Mouse (Mus musculus): ENCODE data around the gene Adamtsl1. TPM values are rescaled to one million over a fixed set of nuclear protein-coding genes. Genes with fewer than 3 reads are reported as not detected.

The Adamtsl1 gene
- polyA plus RNA-seq, 1 experiment from 2014 or later = 33.3 TPM

GRCm38 (mm10) chr4:85526966-85527566 lies 13.1 kb downstream of the Adamtsl1 start:
- Histone ChIP-seq H3K36me3 (ENCODE audit: control insufficient read depth, insufficient read depth, low read length) (no peaks in the 10 kb centered on the region), H3K27me3 (ENCODE audit: control insufficient read depth, insufficient read depth, low read length) (no peaks in the 10 kb centered on the region), H3K4me1 (ENCODE audit: control insufficient read depth, insufficient read depth, low read length) (no peaks in the 10 kb centered on the region), H3K4me2 (replicated peaks; ENCODE audit: low read depth, low read length) (no peak overlapping the region), H3K9ac (replicated peaks; ENCODE audit: low read depth, low read length) (no peak overlapping the region), H3K27ac (ENCODE audit: low read length) (no peak overlapping the region), H3K4me3 (ENCODE audit: low read depth, low read length) (no peak overlapping the region), H3K9me3 (ENCODE audit: control insufficient read depth, low read depth, low read length) (no peaks in the 10 kb centered on the region)
- WGBS = 80% methylated on average over 7 of the region's 7 CpGs
- ATAC-seq (ENCODE audit: insufficient number of reproducible peaks, insufficient read depth, low FRiP score, low read depth) = no peak

- no peak overlapping the region for H3K4me2 ChIP-seq (replicated peaks; ENCODE audit: low read depth, low read length)
- 78% methylated on average over 1 of the region's 1 CpGs for WGBS
- no peaks in the 10 kb centered on the region for H3K9me3 ChIP-seq (ENCODE audit: control insufficient read depth, low read depth, low read length)
- H3K27me3 ChIP-seq (ENCODE audit: control insufficient read depth, insufficient read depth, low read length) = no peaks in the 10 kb centered on the region
- H3K4me1 ChIP-seq (ENCODE audit: control insufficient read depth, insufficient read depth, low read length) = no peaks in the 10 kb centered on the region
- H3K4me3 ChIP-seq (ENCODE audit: low read depth, low read length) = no peak overlapping the region
- no peaks in the 10 kb centered on the region for H3K36me3 ChIP-seq (ENCODE audit: control insufficient read depth, insufficient read depth, low read length)
- no peak overlapping the region for H3K9ac ChIP-seq (replicated peaks; ENCODE audit: low read depth, low read length)
- no peak overlapping the region for H3K27ac ChIP-seq (ENCODE audit: low read length)
- ATAC-seq (ENCODE audit: insufficient number of reproducible peaks, insufficient read depth, low FRiP score, low read depth) = no peak
Measured at GRCm38 (mm10) chr4:85529852-85530251, 15.9 kb downstream of the Adamtsl1 start.

GRCm38 (mm10) chr4:85539677-85540076 lies 25.7 kb downstream of the Adamtsl1 start:
- no peak for ATAC-seq (ENCODE audit: insufficient number of reproducible peaks, insufficient read depth, low FRiP score, low read depth)
- no peaks in the 10 kb centered on the region for H3K27me3 ChIP-seq (ENCODE audit: control insufficient read depth, insufficient read depth, low read length)
- H3K27ac ChIP-seq (ENCODE audit: low read length) = no peak overlapping the region
- H3K4me3 ChIP-seq (ENCODE audit: low read depth, low read length) = no peak overlapping the region
- H3K4me2 ChIP-seq (replicated peaks; ENCODE audit: low read depth, low read length) = no peak overlapping the region
- H3K4me1 ChIP-seq (ENCODE audit: control insufficient read depth, insufficient read depth, low read length) = no peaks in the 10 kb centered on the region
- H3K36me3 ChIP-seq (ENCODE audit: control insufficient read depth, insufficient read depth, low read length) = no peaks in the 10 kb centered on the region
- H3K9ac ChIP-seq (replicated peaks; ENCODE audit: low read depth, low read length) = no peak overlapping the region
- no peaks in the 10 kb centered on the region for H3K9me3 ChIP-seq (ENCODE audit: control insufficient read depth, low read depth, low read length)
- WGBS = 71% methylated on average over 5 of the region's 5 CpGs

- no peaks in the 10 kb centered on the region for H3K4me1 ChIP-seq (ENCODE audit: control insufficient read depth, insufficient read depth, low read length)
- H3K9ac ChIP-seq (replicated peaks; ENCODE audit: low read depth, low read length) = no peak overlapping the region
- H3K27me3 ChIP-seq (ENCODE audit: control insufficient read depth, insufficient read depth, low read length) = no peaks in the 10 kb centered on the region
- no peak overlapping the region for H3K4me2 ChIP-seq (replicated peaks; ENCODE audit: low read depth, low read length)
- no peak overlapping the region for H3K27ac ChIP-seq (ENCODE audit: low read length)
- H3K4me3 ChIP-seq (ENCODE audit: low read depth, low read length) = no peak overlapping the region
- no peaks in the 10 kb centered on the region for H3K9me3 ChIP-seq (ENCODE audit: control insufficient read depth, low read depth, low read length)
- no peaks in the 10 kb centered on the region for H3K36me3 ChIP-seq (ENCODE audit: control insufficient read depth, insufficient read depth, low read length)
- no peak for ATAC-seq (ENCODE audit: insufficient number of reproducible peaks, insufficient read depth, low FRiP score, low read depth)
- 80% methylated on average over 4 of the region's 4 CpGs for WGBS
Measured at GRCm38 (mm10) chr4:85543221-85543620, 29.2 kb downstream of the Adamtsl1 start.

- ATAC-seq (ENCODE audit: insufficient number of reproducible peaks, insufficient read depth, low FRiP score, low read depth) = no peak
- Histone ChIP-seq H3K4me2 (replicated peaks; ENCODE audit: low read depth, low read length) (no peak overlapping the region), H3K27me3 (ENCODE audit: control insufficient read depth, insufficient read depth, low read length) (no peaks in the 10 kb centered on the region), H3K9me3 (ENCODE audit: control insufficient read depth, low read depth, low read length) (no peaks in the 10 kb centered on the region), H3K4me3 (ENCODE audit: low read depth, low read length) (no peak overlapping the region), H3K27ac (ENCODE audit: low read length) (no peak overlapping the region), H3K9ac (replicated peaks; ENCODE audit: low read depth, low read length) (no peak overlapping the region), H3K4me1 (ENCODE audit: control insufficient read depth, insufficient read depth, low read length) (no peaks in the 10 kb centered on the region), H3K36me3 (ENCODE audit: control insufficient read depth, insufficient read depth, low read length) (no peaks in the 10 kb centered on the region)
- WGBS = 70% methylated on average over 3 of the region's 3 CpGs
Measured at GRCm38 (mm10) chr4:85554696-85555095, 40.7 kb downstream of the Adamtsl1 start.

- Histone ChIP-seq H3K4me3 (ENCODE audit: low read depth, low read length) (no peak overlapping the region), H3K27me3 (ENCODE audit: control insufficient read depth, insufficient read depth, low read length) (no peaks in the 10 kb centered on the region), H3K36me3 (ENCODE audit: control insufficient read depth, insufficient read depth, low read length) (no peaks in the 10 kb centered on the region), H3K27ac (ENCODE audit: low read length) (no peak overlapping the region), H3K4me1 (ENCODE audit: control insufficient read depth, insufficient read depth, low read length) (no peaks in the 10 kb centered on the region), H3K9me3 (ENCODE audit: control insufficient read depth, low read depth, low read length) (no peaks in the 10 kb centered on the region), H3K9ac (replicated peaks; ENCODE audit: low read depth, low read length) (no peak overlapping the region), H3K4me2 (replicated peaks; ENCODE audit: low read depth, low read length) (no peak overlapping the region)
- no peak for ATAC-seq (ENCODE audit: insufficient number of reproducible peaks, insufficient read depth, low FRiP score, low read depth)
- WGBS = 80% methylated on average over 6 of the region's 6 CpGs
Measured at GRCm38 (mm10) chr4:85559753-85560152, 45.8 kb downstream of the Adamtsl1 start.

GRCm38 (mm10) chr4:85585426-85585825 lies 71.5 kb downstream of the Adamtsl1 start:
- Histone ChIP-seq H3K9me3 (ENCODE audit: control insufficient read depth, low read depth, low read length) (no peaks in the 10 kb centered on the region), H3K4me1 (ENCODE audit: control insufficient read depth, insufficient read depth, low read length) (no peaks in the 10 kb centered on the region), H3K4me3 (ENCODE audit: low read depth, low read length) (no peak overlapping the region), H3K27me3 (ENCODE audit: control insufficient read depth, insufficient read depth, low read length) (no peaks in the 10 kb centered on the region), H3K4me2 (replicated peaks; ENCODE audit: low read depth, low read length) (no peak overlapping the region), H3K9ac (replicated peaks; ENCODE audit: low read depth, low read length) (no peak overlapping the region), H3K27ac (ENCODE audit: low read length) (no peak overlapping the region), H3K36me3 (ENCODE audit: control insufficient read depth, insufficient read depth, low read length) (no peaks in the 10 kb centered on the region)
- ATAC-seq (ENCODE audit: insufficient number of reproducible peaks, insufficient read depth, low FRiP score, low read depth) = no peak
- 95% methylated on average over 2 of the region's 2 CpGs for WGBS

- no peaks in the 10 kb centered on the region for H3K4me1 ChIP-seq (ENCODE audit: control insufficient read depth, insufficient read depth, low read length)
- no peaks in the 10 kb centered on the region for H3K27me3 ChIP-seq (ENCODE audit: control insufficient read depth, insufficient read depth, low read length)
- no peaks in the 10 kb centered on the region for H3K36me3 ChIP-seq (ENCODE audit: control insufficient read depth, insufficient read depth, low read length)
- no peak overlapping the region for H3K27ac ChIP-seq (ENCODE audit: low read length)
- WGBS = 63% methylated on average over 4 of the region's 4 CpGs
- H3K9me3 ChIP-seq (ENCODE audit: control insufficient read depth, low read depth, low read length) = no peaks in the 10 kb centered on the region
- no peak for ATAC-seq (ENCODE audit: insufficient number of reproducible peaks, insufficient read depth, low FRiP score, low read depth)
- no peak overlapping the region for H3K4me2 ChIP-seq (replicated peaks; ENCODE audit: low read depth, low read length)
- H3K4me3 ChIP-seq (ENCODE audit: low read depth, low read length) = no peak overlapping the region
- no peak overlapping the region for H3K9ac ChIP-seq (replicated peaks; ENCODE audit: low read depth, low read length)
Measured at GRCm38 (mm10) chr4:85588928-85589327, 75.0 kb downstream of the Adamtsl1 start.

GRCm38 (mm10) chr4:85591037-85591436 lies 77.1 kb downstream of the Adamtsl1 start:
- 73% methylated on average over 7 of the region's 7 CpGs for WGBS
- Histone ChIP-seq H3K4me3 (ENCODE audit: low read depth, low read length) (no peak overlapping the region), H3K27ac (ENCODE audit: low read length) (no peak overlapping the region), H3K4me1 (ENCODE audit: control insufficient read depth, insufficient read depth, low read length) (no peaks in the 10 kb centered on the region), H3K9ac (replicated peaks; ENCODE audit: low read depth, low read length) (no peak overlapping the region), H3K27me3 (ENCODE audit: control insufficient read depth, insufficient read depth, low read length) (no peaks in the 10 kb centered on the region), H3K4me2 (replicated peaks; ENCODE audit: low read depth, low read length) (no peak overlapping the region), H3K9me3 (ENCODE audit: control insufficient read depth, low read depth, low read length) (no peaks in the 10 kb centered on the region), H3K36me3 (ENCODE audit: control insufficient read depth, insufficient read depth, low read length) (no peaks in the 10 kb centered on the region)
- ATAC-seq (ENCODE audit: insufficient number of reproducible peaks, insufficient read depth, low FRiP score, low read depth) = no peak
